Mouse (Mus musculus): ENCODE data around the gene Prcd. TPM values are rescaled to one million over a fixed set of nuclear protein-coding genes. Genes with fewer than 3 reads are reported as not detected.

Gene Prcd
- total and polyA plus RNA-seq, 2 experiments from 2014 or later: 2.5 TPM; not detected in 1

DNA sequence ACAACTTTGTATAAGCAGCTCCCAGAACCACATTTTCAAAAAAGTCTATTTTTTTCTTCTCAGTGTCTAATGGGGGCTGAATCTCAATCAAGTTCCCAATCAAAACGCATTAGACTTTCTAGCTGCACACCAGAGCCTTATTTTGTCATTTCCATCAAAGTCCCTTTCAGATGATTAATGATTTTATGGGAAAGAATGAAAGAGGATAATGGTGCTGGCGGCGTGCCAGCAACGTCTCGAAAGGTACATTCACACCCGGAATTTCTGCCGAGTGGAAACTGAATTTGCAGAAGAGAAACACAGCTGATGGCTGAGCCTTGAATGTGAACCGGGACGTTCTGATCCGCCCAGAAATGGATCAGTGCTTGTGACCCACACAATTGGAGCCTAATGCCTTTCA is 56.8 kb downstream of the Prcd start:
- WGBS: 65% methylated on average over 10 of the region's 10 CpGs
- H3K27ac ChIP-seq (ENCODE audit: low read depth): no peak overlapping the region

DNA sequence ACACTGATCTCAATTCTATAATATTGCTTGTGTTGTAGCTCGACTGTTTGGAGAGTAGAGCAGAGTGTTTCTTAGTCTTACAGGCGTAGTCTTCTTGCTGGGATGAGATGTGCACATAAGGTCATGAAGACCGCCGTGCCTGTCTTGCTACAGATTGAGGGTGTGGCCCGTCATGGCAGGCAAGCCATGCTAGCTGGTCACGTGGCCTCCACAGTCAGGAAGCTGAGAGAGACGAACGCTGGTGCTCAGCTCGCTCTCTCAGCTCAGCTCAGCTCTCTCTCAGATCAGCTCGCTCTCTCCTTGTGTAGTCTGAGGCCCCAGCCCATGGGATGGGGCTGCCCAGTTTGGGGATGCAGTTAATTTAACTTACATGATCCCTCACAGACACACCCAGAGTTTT is 57.5 kb downstream of the Prcd start:
- Histone ChIP-seq H3K9ac (replicated peaks; ENCODE audit: low read depth, low read length) (no peak overlapping the region), H3K4me3 (ENCODE audit: low read depth, low read length) (no peak overlapping the region), H3K4me1 (ENCODE audit: control insufficient read depth, insufficient read depth) (no peaks in the 10 kb centered on the region), H3K4me2 (ENCODE audit: low read depth, low read length) (no peak overlapping the region), H3K27ac (ENCODE audit: low read depth) (no peak overlapping the region), H3K36me3 (replicated peaks; ENCODE audit: control insufficient read depth, insufficient read depth, low read length) (no peaks in the 10 kb centered on the region), H3K27me3 (ENCODE audit: control insufficient read depth, insufficient read depth, low read length) (no peaks in the 10 kb centered on the region), H3K9me3 (replicated peaks; ENCODE audit: control insufficient read depth, low read length) (no peaks in the 10 kb centered on the region)
- DNase-seq (ENCODE audit: low spot score) (no peak), ATAC-seq (ENCODE audit: insufficient read depth, low read depth) (no peak)
- TF ChIP-seq EP300 (IDR thresholded peaks at IDR 0.05; ENCODE audit: low read depth) (no peak), CTCF (IDR thresholded peaks at IDR 0.05; ENCODE audit: low read depth) (no peak)
- WGBS: 91% methylated on average over 10 of the region's 10 CpGs

More for the DNA sequence above, 56.8 kb downstream of the Prcd start:
- TF ChIP-seq CTCF (IDR thresholded peaks at IDR 0.05; ENCODE audit: low read depth) (no peak), EP300 (IDR thresholded peaks at IDR 0.05; ENCODE audit: low read depth) (no peak)
- no peak overlapping the region for H3K4me3 ChIP-seq (ENCODE audit: low read depth, low read length)
- ATAC-seq (ENCODE audit: insufficient read depth, low read depth): no peak
- no peaks in the 10 kb centered on the region for H3K9me3 ChIP-seq (replicated peaks; ENCODE audit: control insufficient read depth, low read length)
- no peak overlapping the region for H3K9ac ChIP-seq (replicated peaks; ENCODE audit: low read depth, low read length)
- H3K36me3 ChIP-seq (replicated peaks; ENCODE audit: control insufficient read depth, insufficient read depth, low read length): no peaks in the 10 kb centered on the region
- no peak overlapping the region for H3K4me2 ChIP-seq (ENCODE audit: low read depth, low read length)
- no peak for DNase-seq (ENCODE audit: low spot score)
- no peaks in the 10 kb centered on the region for H3K4me1 ChIP-seq (ENCODE audit: control insufficient read depth, insufficient read depth)
- no peaks in the 10 kb centered on the region for H3K27me3 ChIP-seq (ENCODE audit: control insufficient read depth, insufficient read depth, low read length)

DNA sequence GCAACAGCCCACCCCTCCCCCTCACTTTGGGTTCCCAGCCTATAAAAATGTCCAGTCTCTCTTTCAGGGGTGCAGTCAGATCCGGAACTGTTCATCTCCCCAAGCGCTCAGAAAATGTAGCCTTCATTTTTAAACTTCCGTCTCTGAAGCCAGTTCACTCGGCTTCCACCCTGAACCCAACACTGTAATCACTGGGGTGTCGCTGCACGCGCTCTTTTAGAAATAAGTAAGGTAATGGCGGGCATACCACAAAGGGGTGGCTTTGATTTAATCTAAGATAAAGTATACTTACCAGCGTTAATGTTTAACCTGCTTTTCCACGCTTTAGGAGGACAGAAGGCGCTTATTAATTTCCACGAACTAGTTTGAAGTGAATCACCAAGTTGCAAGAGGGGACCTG is 60.7 kb downstream of the Prcd start:
- Histone ChIP-seq H3K9ac (replicated peaks; ENCODE audit: low read depth, low read length) (no peak overlapping the region), H3K36me3 (replicated peaks; ENCODE audit: control insufficient read depth, insufficient read depth, low read length) (no peaks in the 10 kb centered on the region), H3K4me2 (ENCODE audit: low read depth, low read length) (no peak overlapping the region), H3K27ac (ENCODE audit: low read depth) (no peak overlapping the region), H3K27me3 (ENCODE audit: control insufficient read depth, insufficient read depth, low read length) (no peaks in the 10 kb centered on the region), H3K4me3 (ENCODE audit: low read depth, low read length) (no peak overlapping the region), H3K4me1 (ENCODE audit: control insufficient read depth, insufficient read depth) (no peaks in the 10 kb centered on the region), H3K9me3 (replicated peaks; ENCODE audit: control insufficient read depth, low read length) (peaks cover 6% of the 10 kb centered on the region; the same call in 1 of the 2 replicates)
- ATAC-seq (ENCODE audit: insufficient read depth, low read depth): no peak
- 90% methylated on average over 12 of the region's 12 CpGs for WGBS
- DNase-seq (ENCODE audit: low spot score): no peak
- TF ChIP-seq CTCF (IDR thresholded peaks at IDR 0.05; ENCODE audit: low read depth) (no peak), EP300 (IDR thresholded peaks at IDR 0.05; ENCODE audit: low read depth) (no peak)

Other genes with a start within 250 kb of the Prcd start
- 10.8 and 11.4 TPM in 2 replicates for gene Rnf157, start 240.5 kb upstream of the Prcd start, total RNA-seq (2014; rRNA removed; ENCODE audit: low replicate concordance)
- 2.2 and 3.5 TPM in 2 replicates for gene Rnf157, start 240.5 kb upstream of the Prcd start, polyA plus RNA-seq (2015; fragmentation: Nextera tagmentation; extraction: Ambion mirVana)
- 48.3 and 161 TPM in 2 replicates for gene Ubald2, start 219.4 kb upstream of the Prcd start, total RNA-seq (2014; rRNA removed; ENCODE audit: low replicate concordance)
- 32.3 and 41.9 TPM in 2 replicates for gene Ubald2, start 219.4 kb upstream of the Prcd start, polyA plus RNA-seq (2015; fragmentation: Nextera tagmentation; extraction: Ambion mirVana)
- 0.23 TPM in 1 of 2 replicates, not detected in the other for gene Qrich2, start 187.3 kb upstream of the Prcd start, total RNA-seq (2014; rRNA removed; ENCODE audit: low replicate concordance)
- gene Qrich2, start 187.3 kb upstream of the Prcd start, polyA plus RNA-seq (2015; fragmentation: Nextera tagmentation; extraction: Ambion mirVana): not detected in 2 replicates
- gene Prpsap1, start 159.3 kb upstream of the Prcd start, total RNA-seq (2014; rRNA removed; ENCODE audit: low replicate concordance): 43.3 and 46.6 TPM in 2 replicates
- 59.2 and 62.2 TPM in 2 replicates for gene Prpsap1, start 159.3 kb upstream of the Prcd start, polyA plus RNA-seq (2015; fragmentation: Nextera tagmentation; extraction: Ambion mirVana)
- 1.9 and 3.1 TPM in 2 replicates for gene Sphk1, start 122.6 kb upstream of the Prcd start, total RNA-seq (2014; rRNA removed; ENCODE audit: low replicate concordance)
- 2.0 TPM in 2 replicates for gene Sphk1, start 122.6 kb upstream of the Prcd start, polyA plus RNA-seq (2015; fragmentation: Nextera tagmentation; extraction: Ambion mirVana)
- gene Ube2o, start 72.1 kb upstream of the Prcd start, total RNA-seq (2014; rRNA removed; ENCODE audit: low replicate concordance): 17.2 and 34.8 TPM in 2 replicates
- 4.1 and 5.2 TPM in 2 replicates for gene Ube2o, start 72.1 kb upstream of the Prcd start, polyA plus RNA-seq (2015; fragmentation: Nextera tagmentation; extraction: Ambion mirVana)
- not detected in 2 replicates for gene Aanat, start 67.1 kb upstream of the Prcd start, total RNA-seq (2014; rRNA removed; ENCODE audit: low replicate concordance)
- gene Aanat, start 67.1 kb upstream of the Prcd start, polyA plus RNA-seq (2015; fragmentation: Nextera tagmentation; extraction: Ambion mirVana): not detected in 2 replicates
- 19.0 and 25.5 TPM in 2 replicates for gene Rhbdf2, start 26.5 kb upstream of the Prcd start, total RNA-seq (2014; rRNA removed; ENCODE audit: low replicate concordance)
- gene Rhbdf2, start 26.5 kb upstream of the Prcd start, polyA plus RNA-seq (2015; fragmentation: Nextera tagmentation; extraction: Ambion mirVana): 5.8 and 6.1 TPM in 2 replicates
- gene Cygb, start 779 bp downstream of the Prcd start, total RNA-seq (2014; rRNA removed; ENCODE audit: low replicate concordance): 11.4 and 38.8 TPM in 2 replicates
- gene Cygb, start 779 bp downstream of the Prcd start, polyA plus RNA-seq (2015; fragmentation: Nextera tagmentation; extraction: Ambion mirVana): 21.1 and 21.6 TPM in 2 replicates
- gene St6galnac1, start 122.0 kb downstream of the Prcd start, total RNA-seq (2014; rRNA removed; ENCODE audit: low replicate concordance): not detected in 2 replicates
- gene St6galnac1, start 122.0 kb downstream of the Prcd start, polyA plus RNA-seq (2015; fragmentation: Nextera tagmentation; extraction: Ambion mirVana): not detected in 2 replicates
- gene Mxra7, start 174.5 kb downstream of the Prcd start, total RNA-seq (2014; rRNA removed; ENCODE audit: low replicate concordance): 6.3 and 17.9 TPM in 2 replicates
- 20.0 and 21.7 TPM in 2 replicates for gene Mxra7, start 174.5 kb downstream of the Prcd start, polyA plus RNA-seq (2015; fragmentation: Nextera tagmentation; extraction: Ambion mirVana)
- gene Mettl23, start 189.7 kb downstream of the Prcd start, total RNA-seq (2014; rRNA removed; ENCODE audit: low replicate concordance): 39.2 and 63.2 TPM in 2 replicates
- 77.1 and 77.6 TPM in 2 replicates for gene Mettl23, start 189.7 kb downstream of the Prcd start, polyA plus RNA-seq (2015; fragmentation: Nextera tagmentation; extraction: Ambion mirVana)
- 24.8 and 29.6 TPM in 2 replicates for gene Jmjd6, start 189.9 kb downstream of the Prcd start, total RNA-seq (2014; rRNA removed; ENCODE audit: low replicate concordance)
- gene Jmjd6, start 189.9 kb downstream of the Prcd start, polyA plus RNA-seq (2015; fragmentation: Nextera tagmentation; extraction: Ambion mirVana): 35.3 and 43.1 TPM in 2 replicates
- 23.2 and 46.3 TPM in 2 replicates for gene Mfsd11, start 198.9 kb downstream of the Prcd start, total RNA-seq (2014; rRNA removed; ENCODE audit: low replicate concordance)
- gene Mfsd11, start 198.9 kb downstream of the Prcd start, polyA plus RNA-seq (2015; fragmentation: Nextera tagmentation; extraction: Ambion mirVana): 44.5 and 49.7 TPM in 2 replicates
- gene Srsf2, start 199.6 kb downstream of the Prcd start, total RNA-seq (2014; rRNA removed; ENCODE audit: low replicate concordance): 157 and 211 TPM in 2 replicates
- 349 and 359 TPM in 2 replicates for gene Srsf2, start 199.6 kb downstream of the Prcd start, polyA plus RNA-seq (2015; fragmentation: Nextera tagmentation; extraction: Ambion mirVana)